Mouse (Mus musculus): ENCODE results near the gene Ptms. TPM values are rescaled to one million over a fixed set of nuclear protein-coding genes. Genes with fewer than 3 reads are reported as not detected.
A peak's percentile ranks its signal among the peaks of the same experiment; 100 is the strongest.

The Ptms gene
- polyA plus RNA-seq, 1 experiment: 1,797 TPM

DNA sequence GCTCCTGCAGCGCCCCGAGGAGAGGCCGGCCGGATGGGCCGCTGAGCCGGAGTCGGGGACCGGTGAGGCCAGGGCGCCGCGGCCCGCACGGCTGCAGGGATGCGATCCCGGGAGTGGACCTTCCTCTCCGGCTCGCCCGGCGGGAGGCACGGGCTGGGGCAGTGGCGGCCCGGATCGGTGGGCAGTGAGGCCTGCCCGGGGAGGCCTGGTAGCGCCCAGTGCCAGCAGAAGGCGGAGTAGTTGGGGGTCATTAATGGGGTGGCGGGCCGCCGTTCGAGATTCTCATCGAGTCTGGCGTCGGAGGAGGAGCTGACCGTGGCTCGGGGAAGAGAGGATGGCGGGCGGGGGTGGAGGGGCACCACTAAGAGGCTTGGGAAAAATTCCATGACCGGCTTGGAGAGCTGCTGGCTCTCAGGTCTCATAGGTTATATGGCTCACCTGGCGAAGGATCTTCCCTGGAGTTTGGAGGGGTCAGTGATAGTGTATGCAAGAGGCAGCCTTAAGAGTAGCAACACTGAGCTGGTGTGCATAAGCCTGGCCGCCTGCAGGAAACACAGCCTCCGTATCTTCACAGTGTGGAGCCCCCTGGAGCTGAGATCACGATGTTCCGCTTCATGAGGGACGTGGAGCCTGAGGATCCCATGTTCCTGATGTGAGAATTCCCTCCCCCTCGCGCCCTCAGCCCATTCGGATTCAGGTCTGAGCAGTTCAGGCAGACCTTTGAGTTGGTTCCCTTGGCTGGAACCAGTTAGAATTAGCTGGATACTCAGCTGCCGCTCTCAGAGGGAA, 11.8 kb upstream of the Ptms start:
- DNase-seq: peak; percentile 55
- Histone ChIP-seq H3K27me3 (ENCODE audit: control insufficient read depth, insufficient read depth, low read length) (no peaks in the 10 kb centered on the region), H3K4me3 (ENCODE audit: control insufficient read depth, insufficient read depth, low read length) (peak overlapping the region; percentile 81), H3K4me1 (replicated peaks; ENCODE audit: control insufficient read depth, insufficient read depth, low read length) (peaks cover 10% of the 10 kb centered on the region), H3K36me3 (ENCODE audit: control insufficient read depth, insufficient read depth, low read length) (peaks cover 25% of the 10 kb centered on the region), H3K27ac (ENCODE audit: control insufficient read depth, insufficient read depth, low read length) (0 out of 2 replicates have a peak overlapping the region, but pooled peaks have one; percentile 8)
- no peak for TF ChIP-seq POLR2A (IDR thresholded peaks at IDR 0.05; ENCODE audit: control insufficient read depth, extremely low read depth, insufficient read depth, low read length, poor library complexity)
- TF ChIP-seq CTCF (IDR thresholded peaks at IDR 0.05; ENCODE audit: borderline replicate concordance, control insufficient read depth, extremely low read depth, insufficient read depth, low read length, poor library complexity): peak; percentile 25; the same call in 1 of the 2 replicates
- WGBS: 4% methylated on average over 48 of the region's 48 CpGs

DNA sequence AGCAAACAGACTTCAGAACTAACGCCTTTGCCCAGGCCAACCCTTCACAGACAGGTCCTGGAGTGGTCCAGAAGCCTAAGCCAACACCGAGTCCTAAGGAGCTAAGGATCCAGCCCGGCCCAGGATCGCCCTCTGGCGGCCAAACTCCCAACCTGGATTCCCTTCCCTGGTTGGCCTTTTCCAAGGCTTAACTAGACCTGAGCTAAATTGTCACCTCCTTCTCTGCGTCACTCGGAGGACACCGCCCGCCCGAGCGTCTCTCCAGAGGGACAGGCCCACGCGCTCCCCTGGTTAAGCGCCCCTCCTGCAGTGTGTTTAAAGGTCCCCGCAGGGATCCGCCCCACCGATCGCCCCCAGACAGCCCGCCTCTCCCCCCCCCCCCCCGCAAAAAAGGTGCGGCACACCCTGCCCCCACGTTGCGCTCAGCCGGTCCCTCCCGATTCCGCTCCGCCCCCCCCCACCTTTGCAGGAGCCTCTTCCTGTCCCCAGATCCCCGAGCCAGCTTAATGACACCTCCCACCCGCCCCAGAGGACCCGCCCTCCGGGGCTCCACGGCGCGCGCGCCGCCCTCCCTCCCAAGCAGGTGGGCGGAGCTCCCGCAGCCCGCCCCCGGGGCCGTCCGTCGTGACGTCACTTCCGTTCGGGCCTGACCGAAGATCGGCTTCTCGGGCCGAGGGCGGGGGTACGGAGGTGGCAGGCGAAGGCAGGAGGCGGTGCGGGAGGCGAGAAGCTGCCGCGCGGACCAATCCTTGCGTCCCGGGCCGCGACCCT, 11.0 kb upstream of the Ptms start, which contains the start of gene Mlf2:
Gene Mlf2, plus strand, starts transcription at position 633 of the 771 bp plus-strand sequence.
- H3K27ac ChIP-seq (ENCODE audit: control insufficient read depth, insufficient read depth, low read length): peak within 1 kb of the TSS; percentile 22
- H3K4me3 ChIP-seq (ENCODE audit: control insufficient read depth, insufficient read depth, low read length): peak within 1 kb of the TSS; percentile 81
- peak; percentile 98 for DNase-seq
- H3K36me3 ChIP-seq (ENCODE audit: control insufficient read depth, insufficient read depth, low read length): peaks cover 17% of the 10 kb centered on the region
- 1% methylated on average over 62 of the region's 64 CpGs for whole genome bisulfite sequencing
- H3K27me3 ChIP-seq (ENCODE audit: control insufficient read depth, insufficient read depth, low read length): no peaks in the 10 kb centered on the region
- TF ChIP-seq CTCF (IDR thresholded peaks at IDR 0.05; ENCODE audit: borderline replicate concordance, control insufficient read depth, extremely low read depth, insufficient read depth, low read length, poor library complexity) (peak; percentile 92), POLR2A (IDR thresholded peaks at IDR 0.05; ENCODE audit: control insufficient read depth, extremely low read depth, insufficient read depth, low read length, poor library complexity) (peak; percentile 86)
- H3K4me1 ChIP-seq (replicated peaks; ENCODE audit: control insufficient read depth, insufficient read depth, low read length): peaks cover 10% of the 10 kb centered on the region

- TF ChIP-seq POLR2A (IDR thresholded peaks at IDR 0.05; ENCODE audit: control insufficient read depth, extremely low read depth, insufficient read depth, low read length, poor library complexity): no peak
- no peak for TF ChIP-seq CTCF (IDR thresholded peaks at IDR 0.05; ENCODE audit: borderline replicate concordance, control insufficient read depth, extremely low read depth, insufficient read depth, low read length, poor library complexity)
- Histone ChIP-seq H3K27ac (ENCODE audit: control insufficient read depth, insufficient read depth, low read length) (no peak overlapping the region; the same call in 1 of the 2 replicates), H3K4me1 (replicated peaks; ENCODE audit: control insufficient read depth, insufficient read depth, low read length) (peaks cover 10% of the 10 kb centered on the region), H3K36me3 (ENCODE audit: control insufficient read depth, insufficient read depth, low read length) (peaks cover 15% of the 10 kb centered on the region), H3K4me3 (ENCODE audit: control insufficient read depth, insufficient read depth, low read length) (no peak overlapping the region), H3K27me3 (ENCODE audit: control insufficient read depth, insufficient read depth, low read length) (no peaks in the 10 kb centered on the region)
- 88% methylated on average over 1 of the region's 1 CpGs for WGBS
- DNase-seq: no peak
Observed at GRCm38 (mm10) chr6:124930231-124930630, 10.3 kb upstream of the Ptms start.

DNA sequence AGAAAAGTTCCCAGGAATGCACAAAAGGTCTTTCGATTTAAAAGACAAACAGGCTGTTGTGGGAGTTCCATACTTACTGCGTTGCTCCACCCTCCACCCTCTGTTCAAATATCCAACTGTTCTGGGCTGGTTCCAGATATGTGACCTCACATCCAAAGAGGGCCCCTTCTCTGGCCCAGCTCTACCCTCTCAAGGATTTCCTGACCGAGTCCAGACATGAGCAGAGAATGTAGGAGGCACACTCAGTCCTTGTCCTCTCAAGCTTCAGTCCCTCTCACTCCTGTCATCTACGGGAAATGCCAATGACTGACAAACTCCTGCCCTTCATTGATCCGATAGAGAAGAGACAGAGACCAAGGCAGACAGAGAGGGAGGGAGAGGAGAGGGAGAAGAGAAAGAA, 6.0 kb upstream of the Ptms start:
- Histone ChIP-seq H3K4me3 (ENCODE audit: control insufficient read depth, insufficient read depth, low read length) (no peak overlapping the region), H3K4me1 (replicated peaks; ENCODE audit: control insufficient read depth, insufficient read depth, low read length) (0 out of 2 replicates have a peak, but pooled peaks cover 2% of the 10 kb centered on the region), H3K27ac (ENCODE audit: control insufficient read depth, insufficient read depth, low read length) (no peak overlapping the region), H3K27me3 (ENCODE audit: control insufficient read depth, insufficient read depth, low read length) (no peaks in the 10 kb centered on the region), H3K36me3 (ENCODE audit: control insufficient read depth, insufficient read depth, low read length) (no peaks in the 10 kb centered on the region)
- no peak for TF ChIP-seq CTCF (IDR thresholded peaks at IDR 0.05; ENCODE audit: borderline replicate concordance, control insufficient read depth, extremely low read depth, insufficient read depth, low read length, poor library complexity)
- no peak for TF ChIP-seq POLR2A (IDR thresholded peaks at IDR 0.05; ENCODE audit: control insufficient read depth, extremely low read depth, insufficient read depth, low read length, poor library complexity)
- DNase-seq: no peak
- WGBS: 67% methylated on average over 5 of the region's 5 CpGs

DNA sequence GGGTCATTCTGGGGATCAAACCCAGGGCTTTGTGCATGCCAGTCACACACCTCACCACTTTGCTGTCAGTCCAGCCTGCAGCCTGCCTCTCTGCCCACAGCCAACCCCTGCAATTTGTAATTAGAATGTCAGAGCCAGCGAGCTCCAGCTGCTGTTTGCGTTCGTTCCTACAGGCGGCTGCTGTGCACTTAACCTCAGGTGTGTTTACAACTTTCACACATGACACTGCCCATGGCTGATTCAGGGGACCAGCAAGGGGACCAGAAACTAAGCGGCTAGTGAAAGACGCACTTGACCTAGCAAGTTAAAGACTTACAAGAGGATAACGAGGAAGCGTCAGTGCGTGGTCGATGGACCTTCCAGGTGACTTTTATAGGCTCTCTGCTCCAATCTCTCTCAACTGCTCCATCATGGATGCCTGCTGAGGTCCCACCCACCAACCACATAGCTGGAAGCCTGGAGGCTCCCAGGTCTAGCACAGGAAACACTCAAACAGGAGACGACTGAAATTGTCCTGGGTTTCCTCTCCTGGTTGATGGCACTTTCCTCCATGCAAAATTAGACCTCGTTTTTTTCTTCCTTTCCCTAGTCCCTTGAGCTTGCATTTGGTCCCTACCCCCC, 5.4 kb upstream of the Ptms start:
- H3K4me1 ChIP-seq (replicated peaks; ENCODE audit: control insufficient read depth, insufficient read depth, low read length): peaks cover 4% of the 10 kb centered on the region; the same call in 1 of the 2 replicates
- DNase-seq: no peak
- no peaks in the 10 kb centered on the region for H3K36me3 ChIP-seq (ENCODE audit: control insufficient read depth, insufficient read depth, low read length)
- no peak overlapping the region for H3K27ac ChIP-seq (ENCODE audit: control insufficient read depth, insufficient read depth, low read length)
- H3K27me3 ChIP-seq (ENCODE audit: control insufficient read depth, insufficient read depth, low read length): no peaks in the 10 kb centered on the region
- 84% methylated on average over 12 of the region's 12 CpGs for WGBS
- H3K4me3 ChIP-seq (ENCODE audit: control insufficient read depth, insufficient read depth, low read length): no peak overlapping the region
- TF ChIP-seq CTCF (IDR thresholded peaks at IDR 0.05; ENCODE audit: borderline replicate concordance, control insufficient read depth, extremely low read depth, insufficient read depth, low read length, poor library complexity) (no peak), POLR2A (IDR thresholded peaks at IDR 0.05; ENCODE audit: control insufficient read depth, extremely low read depth, insufficient read depth, low read length, poor library complexity) (no peak)

DNA sequence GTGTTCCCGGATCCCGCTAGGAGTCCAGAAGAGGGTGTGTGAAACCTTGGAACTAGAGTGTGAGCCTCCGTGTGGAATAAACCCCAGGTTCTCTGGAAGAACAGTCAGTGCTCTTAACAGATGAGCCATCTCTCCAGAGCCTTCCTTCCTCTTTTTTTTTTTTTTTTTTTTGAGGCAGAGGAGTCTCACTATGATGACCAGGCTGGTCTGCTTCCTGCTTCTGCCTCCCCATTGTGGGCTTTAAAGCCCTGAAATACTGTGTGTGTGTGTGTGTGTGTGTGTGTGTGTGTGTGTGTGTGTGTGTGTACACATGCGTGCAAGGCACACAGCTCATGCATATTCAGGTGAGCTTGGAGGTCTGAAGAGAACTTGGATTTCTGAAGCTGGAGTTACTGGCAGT, 1.6 kb upstream of the Ptms start:
- 35% methylated on average over 4 of the region's 4 CpGs for WGBS
- no peaks in the 10 kb centered on the region for H3K36me3 ChIP-seq (ENCODE audit: control insufficient read depth, insufficient read depth, low read length)
- H3K27me3 ChIP-seq (ENCODE audit: control insufficient read depth, insufficient read depth, low read length): no peaks in the 10 kb centered on the region
- H3K27ac ChIP-seq (ENCODE audit: control insufficient read depth, insufficient read depth, low read length): no peak overlapping the region
- no peak overlapping the region for H3K4me3 ChIP-seq (ENCODE audit: control insufficient read depth, insufficient read depth, low read length)
- DNase-seq: no peak
- H3K4me1 ChIP-seq (replicated peaks; ENCODE audit: control insufficient read depth, insufficient read depth, low read length): peaks cover 27% of the 10 kb centered on the region
- TF ChIP-seq POLR2A (IDR thresholded peaks at IDR 0.05; ENCODE audit: control insufficient read depth, extremely low read depth, insufficient read depth, low read length, poor library complexity) (no peak), CTCF (IDR thresholded peaks at IDR 0.05; ENCODE audit: borderline replicate concordance, control insufficient read depth, extremely low read depth, insufficient read depth, low read length, poor library complexity) (no peak)

Measured in thymus, adult 2 months (tissue).